Mouse (Mus musculus) stomach, embryonic 15.5 days (tissue): ENCODE data around the gene Spata48. TPM values are rescaled to one million over a fixed set of nuclear protein-coding genes. Genes with fewer than 3 reads are reported as not detected.

Source experiments
- ATAC-seq: fragments of 200-750 bp; cut with Nextera tagmentation; 2 replicates; pipeline ENCODE4 v1.8.0; 2017; ENCODE audit warnings: low read depth, moderate number of reproducible peaks, moderate TSS enrichment; ENCODE audit not compliant: insufficient read depth, low FRiP score
- H3K27ac ChIP-seq: fragments of 300-500 bp; sonication (generic); 2 replicates; pipeline ENCODE4 v1.5.1; 2015; ENCODE audit warnings: mild to moderate bottlenecking, inconsistent platforms
- H3K27me3 ChIP-seq: fragments of 300-500 bp; sonication (generic); replicated peaks from 2 replicates; pipeline ENCODE4 v1.6.1; 2015; ENCODE audit warnings: inconsistent platforms
- H3K36me3 ChIP-seq: fragments of 300-500 bp; sonication (generic); 2 replicates; pipeline ENCODE4 v1.6.1; 2015; ENCODE audit warnings: inconsistent platforms
- H3K4me1 ChIP-seq: fragments of 300-500 bp; sonication (generic); 2 replicates; pipeline ENCODE4 v1.6.1; 2015; ENCODE audit warnings: inconsistent platforms
- H3K4me2 ChIP-seq: fragments of 300-500 bp; sonication (generic); 2 replicates; pipeline ENCODE4 v1.6.1; 2015; ENCODE audit warnings: mild to moderate bottlenecking, inconsistent platforms
- H3K4me3 ChIP-seq: fragments of 300-500 bp; sonication (generic); replicated peaks from 2 replicates; pipeline ENCODE4 v1.5.1; 2015; ENCODE audit warnings: inconsistent platforms
- H3K9ac ChIP-seq: fragments of 300-500 bp; sonication (generic); 2 replicates; pipeline ENCODE4 v1.6.1; 2015; ENCODE audit warnings: inconsistent platforms
- H3K9me3 ChIP-seq: fragments of 300-500 bp; sonication (generic); 2 replicates; pipeline ENCODE4 v1.6.1; 2016; ENCODE audit warnings: inconsistent platforms
- WGBS: fragments of 180-500 bp; shearing (Covaris S2); methylation state at CpG from one replicate; pipeline ENCODE4 v1.1.7; 2015; 5-methylcytosine and 5-hydroxymethylcytosine counted together
- polyA plus RNA-seq: library from polyadenylated mRNA; unstranded; fragments of >200 nt; fragmentation: Nextera tagmentation; extraction: Ambion mirVana; gene quantifications from 2 replicates; pipeline ENCODE4 v1.2.1, GENCODE M21; 2015

Gene Spata48
- polyA plus RNA-seq: 1.1 and 1.4 TPM in 2 replicates

DNA sequence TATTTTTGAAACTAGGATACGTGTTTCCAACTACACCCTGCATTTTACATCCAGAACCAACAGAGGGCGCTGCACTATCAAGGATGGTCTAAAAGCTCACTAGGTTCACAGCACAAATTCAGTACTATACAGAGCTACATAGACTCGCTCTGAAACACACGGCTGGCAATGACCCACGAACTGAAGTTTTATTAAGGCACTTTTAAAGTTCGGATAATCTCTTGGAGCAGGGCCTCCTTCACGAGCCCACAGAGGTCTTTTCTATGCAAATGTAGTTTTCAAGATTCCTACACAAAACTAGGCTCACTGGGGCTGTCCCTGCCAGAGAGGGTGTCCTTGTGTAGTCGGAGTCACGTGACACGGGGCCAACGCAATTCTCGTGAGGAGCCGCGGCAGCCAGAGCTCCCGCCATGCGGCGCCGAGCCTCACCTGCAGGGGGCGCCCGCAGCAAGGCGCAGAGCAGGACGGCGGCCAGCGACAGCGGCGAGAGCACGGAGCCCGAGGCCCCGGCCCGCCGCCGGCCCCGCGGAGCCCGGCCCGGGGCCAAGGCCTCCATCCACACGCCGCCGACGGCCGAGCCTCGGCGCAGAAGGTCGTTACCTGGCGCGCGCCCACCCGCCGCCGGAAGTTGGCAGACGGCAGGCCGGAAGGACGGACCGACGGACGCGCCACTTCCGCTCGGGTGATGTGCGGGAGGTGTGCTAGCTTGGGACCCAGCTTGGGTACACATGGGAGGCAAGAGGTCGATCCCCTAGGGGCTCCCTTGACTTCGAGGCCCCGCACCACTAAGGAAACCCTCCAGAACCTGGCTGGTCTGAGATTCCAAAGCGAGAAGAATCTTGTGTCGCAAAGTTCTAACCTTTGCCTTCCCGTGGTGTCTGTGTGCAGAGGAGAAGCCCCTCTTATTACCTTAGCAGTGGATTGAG lies at the start of gene Spata48, which contains the start of gene Zpbp:
Gene Spata48 (plus strand): TSS at position 460 of the 926 bp plus-strand sequence.
Gene Zpbp (minus strand): TSS at position 774 of the 926 bp plus-strand sequence.
- Histone ChIP-seq H3K4me3 (peak within 1 kb of the TSS; percentile 72), H3K4me1 (no peaks in the 10 kb centered on the region), H3K9ac (peak within 1 kb of the TSS; percentile 63), H3K4me2 (peak within 1 kb of the TSS; percentile 61), H3K36me3 (no peaks in the 10 kb centered on the region), H3K27ac (peak within 1 kb of the TSS; percentile 83), H3K9me3 (no peaks in the 10 kb centered on the region), H3K27me3 (no peaks in the 10 kb centered on the region)
- WGBS: 2% methylated on average over 62 of the region's 66 CpGs
- ATAC-seq: peak; percentile 97

DNA sequence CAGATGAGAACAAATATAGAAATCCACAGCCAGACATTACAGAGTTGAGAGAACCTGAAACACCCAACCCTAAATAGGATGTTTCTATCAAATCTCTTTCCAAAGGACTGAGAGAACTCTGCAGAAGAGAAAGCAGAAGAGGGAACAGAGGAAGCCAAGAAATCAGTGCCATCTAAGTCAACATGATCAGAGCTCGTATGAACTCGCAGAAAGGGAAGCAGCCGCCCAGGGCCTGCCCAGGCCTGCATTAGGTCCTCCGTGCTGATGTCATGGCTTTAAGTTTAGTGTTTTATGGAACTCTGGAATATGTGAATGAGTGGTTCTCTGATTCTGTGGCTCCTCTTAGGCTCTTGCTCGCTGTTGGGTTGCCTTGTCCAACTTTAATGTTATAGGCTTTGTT lies 47.7 kb upstream of the Spata48 start:
- Histone ChIP-seq H3K9me3 (no peaks in the 10 kb centered on the region), H3K4me1 (no peaks in the 10 kb centered on the region), H3K36me3 (no peaks in the 10 kb centered on the region), H3K27me3 (no peaks in the 10 kb centered on the region), H3K27ac (no peak overlapping the region), H3K9ac (no peak overlapping the region), H3K4me2 (no peak overlapping the region), H3K4me3 (no peak overlapping the region)
- ATAC-seq: no peak
- 80% methylated on average over 5 of the region's 5 CpGs for WGBS

DNA sequence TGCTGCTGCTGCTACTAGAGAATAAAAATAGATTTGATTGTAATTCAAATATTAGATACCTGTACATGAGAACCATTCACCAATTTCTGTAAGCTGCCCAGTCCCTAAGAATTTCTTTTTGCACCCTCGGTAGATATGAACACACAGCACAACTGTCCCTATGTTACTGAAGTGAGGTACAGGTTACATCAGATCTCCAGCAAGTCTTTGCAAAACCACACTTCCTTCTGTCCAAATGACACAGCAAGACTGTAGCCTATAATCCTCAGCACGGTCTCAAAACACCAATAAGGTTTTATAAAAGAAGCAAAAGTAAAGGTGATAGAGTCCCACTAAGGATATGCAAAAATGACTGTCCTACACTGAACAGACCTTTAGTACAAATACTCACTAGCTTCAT lies 44.5 kb upstream of the Spata48 start:
- ATAC-seq: no peak
- WGBS: 68% methylated on average over 2 of the region's 2 CpGs

DNA sequence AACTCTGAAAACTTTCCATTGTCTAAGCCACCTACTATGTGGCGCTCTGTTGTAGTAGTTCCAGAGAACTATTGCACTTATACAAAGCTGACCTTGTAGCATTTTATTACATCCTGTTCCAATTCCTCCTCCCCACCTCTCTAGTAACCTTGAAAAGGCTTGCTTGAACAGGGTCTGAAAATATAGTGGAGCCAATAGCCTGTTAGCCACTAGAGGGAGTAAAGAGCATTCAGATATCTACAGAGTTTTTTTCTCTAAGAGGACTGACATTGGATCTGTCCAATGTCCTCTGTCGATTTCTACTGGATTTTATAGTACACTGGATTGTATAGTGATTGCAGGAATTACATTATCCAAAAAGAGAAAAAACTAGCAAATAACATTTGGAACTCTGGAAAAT lies 6.9 kb upstream of the Spata48 start:
- Histone ChIP-seq H3K4me1 (no peaks in the 10 kb centered on the region), H3K27me3 (no peaks in the 10 kb centered on the region), H3K4me3 (no peak overlapping the region), H3K9ac (no peak overlapping the region), H3K4me2 (no peak overlapping the region), H3K27ac (no peak overlapping the region), H3K9me3 (no peaks in the 10 kb centered on the region), H3K36me3 (no peaks in the 10 kb centered on the region)
- no peak for ATAC-seq
- 29% methylated on average over 2 of the region's 2 CpGs for WGBS

More for the DNA sequence above, 44.5 kb upstream of the Spata48 start:
- Histone ChIP-seq H3K4me2 (no peak overlapping the region), H3K36me3 (no peaks in the 10 kb centered on the region), H3K9ac (no peak overlapping the region), H3K27me3 (no peaks in the 10 kb centered on the region), H3K4me1 (no peaks in the 10 kb centered on the region), H3K9me3 (no peaks in the 10 kb centered on the region), H3K4me3 (no peak overlapping the region), H3K27ac (no peak overlapping the region)

DNA sequence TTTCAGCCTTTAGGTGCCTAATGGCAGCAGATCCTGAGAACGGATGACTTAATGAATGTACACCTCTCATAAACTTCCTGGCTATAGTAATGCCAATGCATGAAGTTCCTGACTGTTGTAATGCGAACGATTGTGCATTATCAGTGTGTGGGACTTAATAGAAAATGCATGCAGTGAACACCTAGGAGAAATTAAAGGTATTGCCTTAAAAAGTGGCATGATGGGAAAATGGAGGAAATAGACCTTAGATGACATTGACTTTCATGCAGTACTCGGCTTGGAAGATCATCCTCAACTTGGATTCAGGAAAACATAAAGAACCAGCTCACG lies 632 bp downstream of the Spata48 start:
- Histone ChIP-seq H3K4me2 (peak overlapping the region; percentile 61), H3K36me3 (no peaks in the 10 kb centered on the region), H3K4me1 (no peaks in the 10 kb centered on the region), H3K9ac (peak overlapping the region; percentile 63), H3K9me3 (no peaks in the 10 kb centered on the region), H3K27ac (0 out of 2 replicates have a peak overlapping the region, but pooled peaks have one; percentile 83), H3K4me3 (peak overlapping the region; percentile 72), H3K27me3 (no peaks in the 10 kb centered on the region)
- ATAC-seq: no peak
- 80% methylated on average over 5 of the region's 5 CpGs for whole genome bisulfite sequencing

DNA sequence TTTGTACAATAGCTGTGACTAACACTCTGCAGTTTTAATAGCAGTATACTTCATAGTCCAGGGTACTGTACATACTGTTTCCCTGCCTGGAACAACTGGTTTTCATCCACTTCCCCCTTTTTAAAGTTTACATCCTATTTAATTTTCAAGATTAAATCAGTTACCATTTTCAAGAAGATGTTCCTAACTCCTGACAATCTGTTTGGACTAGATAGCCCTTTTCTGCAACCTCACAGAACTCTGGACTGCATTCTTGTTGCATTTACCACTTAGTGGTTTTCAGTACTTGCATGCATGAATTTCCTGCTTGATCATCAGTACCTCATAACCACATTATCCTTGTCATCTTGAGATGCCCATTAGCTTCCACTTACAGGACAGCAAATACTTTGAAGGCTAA lies 7.0 kb downstream of the Spata48 start:
- no peak overlapping the region for H3K4me3 ChIP-seq
- H3K9ac ChIP-seq: no peak overlapping the region
- H3K27me3 ChIP-seq: no peaks in the 10 kb centered on the region
- no peak for ATAC-seq
- no peaks in the 10 kb centered on the region for H3K9me3 ChIP-seq
- H3K27ac ChIP-seq: no peak overlapping the region
- H3K36me3 ChIP-seq: no peaks in the 10 kb centered on the region
- no peaks in the 10 kb centered on the region for H3K4me1 ChIP-seq
- H3K4me2 ChIP-seq: no peak overlapping the region

DNA sequence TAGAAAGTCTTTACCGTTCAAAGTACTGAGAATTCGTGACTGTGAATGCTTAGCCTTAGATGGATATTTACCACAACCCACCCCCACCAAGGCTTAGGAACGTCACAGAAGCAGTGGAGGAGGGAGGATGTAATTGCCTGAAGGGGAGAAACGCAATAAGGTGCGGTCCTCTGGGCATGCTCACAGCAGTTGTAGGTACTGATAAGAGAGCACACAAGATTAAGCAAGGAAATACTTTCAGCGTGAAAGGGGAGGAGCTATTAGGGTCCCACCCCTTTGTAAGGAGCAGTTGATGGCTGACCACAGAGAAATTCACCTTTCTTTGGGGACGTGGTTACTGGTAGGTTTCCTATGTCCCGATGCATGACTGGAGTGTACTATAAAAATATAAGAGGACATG lies 22.5 kb downstream of the Spata48 start:
- Histone ChIP-seq H3K4me2 (no peak overlapping the region), H3K27ac (no peak overlapping the region), H3K9ac (no peak overlapping the region), H3K4me1 (no peaks in the 10 kb centered on the region), H3K27me3 (no peaks in the 10 kb centered on the region), H3K36me3 (no peaks in the 10 kb centered on the region), H3K4me3 (no peak overlapping the region), H3K9me3 (no peaks in the 10 kb centered on the region)
- ATAC-seq: no peak
- WGBS: 51% methylated on average over 8 of the region's 8 CpGs

DNA sequence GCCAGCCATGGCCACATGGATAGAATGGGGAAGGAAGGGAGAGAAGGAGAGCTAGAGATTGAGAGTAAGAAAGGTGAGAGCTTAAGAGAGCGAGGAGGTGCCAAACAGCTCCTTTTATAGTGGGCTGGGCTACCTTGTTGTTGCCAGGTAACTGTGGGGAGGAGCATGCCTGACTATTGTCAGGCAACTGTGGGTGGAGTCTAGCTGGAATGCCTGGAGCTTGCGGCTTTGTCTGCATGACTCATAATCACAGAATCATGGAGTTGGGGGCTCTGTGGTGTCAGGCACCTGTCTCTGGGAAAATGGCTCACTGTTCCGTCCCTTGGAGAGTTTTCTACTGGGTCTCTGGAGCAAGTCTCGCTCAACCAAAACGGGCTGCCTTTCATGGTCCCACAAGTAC lies 30.1 kb downstream of the Spata48 start:
- H3K4me2 ChIP-seq: no peak overlapping the region
- H3K9me3 ChIP-seq: no peaks in the 10 kb centered on the region
- H3K9ac ChIP-seq: no peak overlapping the region
- no peak for ATAC-seq
- H3K27me3 ChIP-seq: no peaks in the 10 kb centered on the region
- no peak overlapping the region for H3K4me3 ChIP-seq
- 61% methylated on average over 5 of the region's 5 CpGs for WGBS
- H3K4me1 ChIP-seq: no peaks in the 10 kb centered on the region
- no peak overlapping the region for H3K27ac ChIP-seq
- no peaks in the 10 kb centered on the region for H3K36me3 ChIP-seq

DNA sequence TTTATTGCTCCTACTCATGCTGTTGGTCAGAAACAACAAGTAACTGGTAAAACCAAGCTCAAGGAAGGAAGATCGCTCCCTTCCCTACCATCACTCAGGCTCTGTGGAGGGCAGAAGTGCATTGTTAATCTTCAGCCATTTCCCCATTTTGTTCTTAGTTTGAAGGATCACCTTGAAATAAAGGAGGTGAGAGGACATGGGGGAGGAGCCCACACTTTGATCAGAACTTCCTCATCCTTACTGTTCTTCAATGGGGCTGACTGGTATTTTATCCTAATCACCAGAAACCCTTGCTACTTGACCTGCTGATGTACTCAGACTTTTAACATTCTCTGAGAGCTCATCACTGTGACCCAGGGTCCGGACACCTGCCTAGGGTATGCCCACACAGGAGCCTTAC lies 33.8 kb downstream of the Spata48 start:
- Histone ChIP-seq H3K36me3 (no peaks in the 10 kb centered on the region), H3K4me3 (no peak overlapping the region), H3K9me3 (no peaks in the 10 kb centered on the region), H3K27me3 (no peaks in the 10 kb centered on the region), H3K4me1 (no peaks in the 10 kb centered on the region), H3K27ac (no peak overlapping the region), H3K4me2 (no peak overlapping the region), H3K9ac (no peak overlapping the region)
- 78% methylated on average over 2 of the region's 2 CpGs for WGBS
- ATAC-seq: no peak

DNA sequence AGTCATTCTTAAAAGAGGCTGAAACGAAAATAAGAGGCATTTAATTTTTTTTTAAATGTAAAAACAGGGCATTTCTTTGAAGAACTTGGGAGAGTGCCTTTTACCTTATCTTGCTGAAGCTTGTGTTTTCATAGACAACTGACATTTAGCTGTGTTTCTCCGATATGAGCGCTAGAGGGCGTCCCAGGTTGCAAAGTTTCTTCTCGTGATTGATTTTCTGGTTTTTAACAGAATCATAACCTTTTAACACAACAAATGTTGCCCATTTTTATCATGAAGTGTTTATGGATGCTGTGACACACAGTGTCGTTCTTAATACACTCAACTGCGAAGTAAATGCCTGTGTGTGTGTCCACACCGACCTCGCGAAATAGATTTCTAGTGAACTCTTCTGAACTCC lies 38.0 kb downstream of the Spata48 start:
- Histone ChIP-seq H3K4me1 (no peaks in the 10 kb centered on the region), H3K4me3 (no peak overlapping the region), H3K27me3 (no peaks in the 10 kb centered on the region), H3K27ac (no peak overlapping the region), H3K4me2 (no peak overlapping the region), H3K9me3 (no peaks in the 10 kb centered on the region), H3K36me3 (no peaks in the 10 kb centered on the region), H3K9ac (no peak overlapping the region)
- ATAC-seq: no peak
- WGBS: 23% methylated on average over 10 of the region's 10 CpGs

DNA sequence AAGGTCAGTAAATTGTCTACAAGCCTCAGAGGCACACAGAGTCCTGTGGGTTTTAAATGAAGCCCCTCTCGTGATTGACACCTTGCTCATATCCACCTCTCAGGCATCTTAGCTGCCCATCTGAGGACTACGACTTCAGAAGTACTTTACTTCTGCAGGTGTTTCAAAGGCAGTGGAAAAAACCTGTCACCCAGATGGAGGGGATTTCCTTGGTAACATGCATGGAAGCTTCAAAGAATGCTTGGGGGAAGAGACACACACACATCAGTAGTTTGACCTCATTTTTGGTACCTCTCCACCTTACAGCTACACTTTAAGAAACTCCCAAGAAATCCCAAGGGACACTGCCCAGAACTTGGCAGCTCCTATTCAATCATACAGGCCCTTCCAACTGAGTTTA lies 44.3 kb downstream of the Spata48 start:
- ATAC-seq: no peak
- WGBS: 72% methylated on average over 2 of the region's 2 CpGs

DNA sequence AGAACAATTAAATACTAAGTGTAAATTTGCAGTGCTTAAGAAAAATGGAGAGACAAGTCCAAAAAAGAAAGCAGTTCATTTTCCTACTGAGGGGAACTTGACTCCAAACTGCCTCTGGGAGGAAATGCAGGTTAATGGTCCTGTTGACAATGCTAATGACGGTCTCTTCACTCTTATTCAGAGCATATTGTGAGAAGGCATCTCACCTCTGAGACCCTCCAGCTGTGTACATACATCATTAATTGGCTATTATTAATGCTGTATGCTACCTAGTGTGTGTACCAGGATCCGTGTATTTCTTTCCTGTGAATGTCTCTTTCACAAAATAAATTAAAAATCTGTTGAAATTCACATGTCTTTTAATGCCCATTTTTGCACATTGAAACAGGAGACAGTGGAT lies 47.5 kb downstream of the Spata48 start:
- Histone ChIP-seq H3K27ac (no peak overlapping the region), H3K4me1 (no peaks in the 10 kb centered on the region), H3K9me3 (no peaks in the 10 kb centered on the region), H3K36me3 (no peaks in the 10 kb centered on the region), H3K4me2 (no peak overlapping the region), H3K9ac (no peak overlapping the region), H3K4me3 (no peak overlapping the region), H3K27me3 (no peaks in the 10 kb centered on the region)
- 66% methylated on average over 2 of the region's 2 CpGs for WGBS
- no peak for ATAC-seq

More for the DNA sequence above, 44.3 kb downstream of the Spata48 start:
- Histone ChIP-seq H3K27me3 (no peaks in the 10 kb centered on the region), H3K27ac (no peak overlapping the region), H3K9ac (no peak overlapping the region), H3K4me2 (no peak overlapping the region), H3K4me3 (no peak overlapping the region), H3K4me1 (no peaks in the 10 kb centered on the region), H3K36me3 (no peaks in the 10 kb centered on the region), H3K9me3 (no peaks in the 10 kb centered on the region)
